Mouse (Mus musculus): ENCODE measurements around the gene A030003K21Rik. TPM values are rescaled to one million over a fixed set of nuclear protein-coding genes. Genes with fewer than 3 reads are reported as not detected.

Gene A030003K21Rik
- not detected in 4 replicates for total RNA-seq (2023; ENCODE audit: inconsistent age)

GRCm38 (mm10) chr1:82943295-82943694 lies at the start of gene A030003K21Rik:
Gene A030003K21Rik (minus strand): TSS chr1:82943388.

GRCm38 (mm10) chr1:82959870-82960385 lies 16.7 kb upstream of the A030003K21Rik start, which contains the start of gene Gm47955:
Gene Gm47955 (plus strand): TSS chr1:82960286.

GRCm38 (mm10) chr1:82955913-82956312 lies 12.7 kb upstream of the A030003K21Rik start, which contains the start of gene Gm7544:
Gene Gm7544 (minus strand): TSS chr1:82956013.

GRCm38 (mm10) chr1:82931326-82931725 lies 11.9 kb downstream of the A030003K21Rik start, which contains the start of gene Gm6217:
Gene Gm6217 (minus strand): TSS chr1:82931399.

GRCm38 (mm10) chr1:82924650-82925049 lies 18.5 kb downstream of the A030003K21Rik start, which contains the start of gene A030014E15Rik:
Gene A030014E15Rik (plus strand): TSS chr1:82924917.

GRCm38 (mm10) chr1:82913025-82913424 lies 30.2 kb downstream of the A030003K21Rik start, which contains the start of gene A030005L19Rik:
Gene A030005L19Rik (plus strand): TSS chr1:82913325.

Other genes with a start within 250 kb of the A030003K21Rik start
- 90.3 to 120 TPM (median 113 TPM) in 4 replicates for gene Mff, start 218.5 kb downstream of the A030003K21Rik start, total RNA-seq (2023; ENCODE audit: inconsistent age)
- not detected in 4 replicates for gene Tm4sf20, start 174.9 kb downstream of the A030003K21Rik start, total RNA-seq (2023; ENCODE audit: inconsistent age)
- gene Gm47791, start 172.1 kb downstream of the A030003K21Rik start, total RNA-seq (2023; ENCODE audit: inconsistent age): not detected in 4 replicates
- gene Agfg1, start 103.9 kb downstream of the A030003K21Rik start, total RNA-seq (2023; ENCODE audit: inconsistent age): 55.5 to 56.8 TPM (median 56.2 TPM) in 4 replicates
- gene A030005L19Rik, start 30.1 kb downstream of the A030003K21Rik start, total RNA-seq (2023; ENCODE audit: inconsistent age): 1.6 to 2.7 TPM (median 1.8 TPM) in 3 of 4 replicates, not detected in the other
- not detected in 4 replicates for gene A030014E15Rik, start 18.5 kb downstream of the A030003K21Rik start, total RNA-seq (2023; ENCODE audit: inconsistent age)
- not detected in 4 replicates for gene Gm6217, start 12.0 kb downstream of the A030003K21Rik start, total RNA-seq (2023; ENCODE audit: inconsistent age)
- not detected in 4 replicates for gene Gm7544, start 12.6 kb upstream of the A030003K21Rik start, total RNA-seq (2023; ENCODE audit: inconsistent age)
- not detected in 4 replicates for gene Gm47955, start 16.9 kb upstream of the A030003K21Rik start, total RNA-seq (2023; ENCODE audit: inconsistent age)
- gene Gm47959, start 57.2 kb upstream of the A030003K21Rik start, total RNA-seq (2023; ENCODE audit: inconsistent age): not detected in 4 replicates
- gene Slc19a3, start 95.1 kb upstream of the A030003K21Rik start, total RNA-seq (2023; ENCODE audit: inconsistent age): not detected in 4 replicates
- gene Krtap28-10, start 99.1 kb upstream of the A030003K21Rik start, total RNA-seq (2023; ENCODE audit: inconsistent age): not detected in 4 replicates
- gene Gm47969, start 101.5 kb upstream of the A030003K21Rik start, total RNA-seq (2023; ENCODE audit: inconsistent age): not detected in 4 replicates
- not detected in 4 replicates for gene A030005K14Rik, start 116.0 kb upstream of the A030003K21Rik start, total RNA-seq (2023; ENCODE audit: inconsistent age)
- gene Krtap28-13, start 117.5 kb upstream of the A030003K21Rik start, total RNA-seq (2023; ENCODE audit: inconsistent age): not detected in 4 replicates
- not detected in 4 replicates for gene Ccl20, start 173.4 kb upstream of the A030003K21Rik start, total RNA-seq (2023; ENCODE audit: inconsistent age)
- not detected in 4 replicates for gene Daw1, start 216.4 kb upstream of the A030003K21Rik start, total RNA-seq (2023; ENCODE audit: inconsistent age)

Measured in B cell, adult (primary cell).